Mouse (Mus musculus) heart, adult 9 months (tissue): ENCODE data around the gene Entr1.

ENCODE experiments used
- DNase-seq, 2 experiments: peaks; one replicate each; pipeline ENCODE4 v3.0.0; 2022; ENCODE audit warnings: low spot score in 2 of 2

Gene Entr1

DNA sequence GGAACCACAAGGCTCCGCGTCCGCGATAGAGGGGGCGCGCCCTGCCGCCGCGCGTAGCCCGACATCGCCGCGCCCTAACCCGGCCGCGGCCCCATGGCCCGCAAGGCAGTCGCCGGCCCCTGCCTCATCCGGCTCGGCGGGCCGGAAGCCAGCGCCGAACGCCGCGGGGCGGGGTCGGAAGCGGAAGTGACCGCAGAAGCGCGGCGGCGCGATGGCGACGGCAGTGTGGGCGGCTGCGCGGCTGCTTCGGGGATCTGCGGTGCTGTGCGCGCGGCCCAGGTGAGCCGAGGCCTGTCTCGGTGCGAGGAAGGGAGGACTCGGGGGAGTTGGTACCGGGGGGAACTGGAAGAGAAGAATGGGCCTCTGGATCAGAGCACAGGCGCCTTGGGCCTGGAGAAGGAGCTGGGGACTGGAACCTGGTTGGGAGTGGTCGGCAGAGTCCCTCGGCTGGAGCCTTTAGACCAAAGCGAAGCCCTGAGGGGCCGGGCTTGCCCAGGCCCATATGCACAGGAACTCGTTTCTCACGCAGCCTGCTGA, at the start of gene Entr1, which contains the start of gene Pmpca:
Gene Entr1 (minus strand): TSS at position 163 of the 537 bp plus-strand sequence.
Gene Pmpca (plus strand): TSS at position 186 of the 537 bp plus-strand sequence.
- peak; percentile 83 to 86 for DNase-seq

DNA sequence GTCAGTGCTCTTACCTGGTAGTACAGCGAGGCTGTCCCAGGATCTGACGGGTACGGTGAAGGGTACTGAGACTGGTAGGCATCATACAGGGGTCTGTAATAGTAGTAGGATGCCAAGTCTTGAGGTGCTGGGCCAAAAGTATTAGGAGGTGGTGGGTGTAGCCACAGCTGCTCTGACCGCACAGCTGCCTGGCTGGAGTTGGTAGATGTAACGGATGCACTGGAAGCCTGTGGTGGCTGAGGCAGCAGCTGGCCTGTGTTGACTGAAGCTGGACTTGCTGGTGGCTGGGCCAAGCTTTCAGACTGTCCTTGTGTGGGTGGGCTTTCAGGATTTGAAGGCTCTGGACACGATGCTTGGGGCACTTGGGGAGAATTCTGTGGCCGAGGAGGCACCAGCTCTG, 49.3 kb upstream of the Entr1 start:
- no peak for DNase-seq

DNA sequence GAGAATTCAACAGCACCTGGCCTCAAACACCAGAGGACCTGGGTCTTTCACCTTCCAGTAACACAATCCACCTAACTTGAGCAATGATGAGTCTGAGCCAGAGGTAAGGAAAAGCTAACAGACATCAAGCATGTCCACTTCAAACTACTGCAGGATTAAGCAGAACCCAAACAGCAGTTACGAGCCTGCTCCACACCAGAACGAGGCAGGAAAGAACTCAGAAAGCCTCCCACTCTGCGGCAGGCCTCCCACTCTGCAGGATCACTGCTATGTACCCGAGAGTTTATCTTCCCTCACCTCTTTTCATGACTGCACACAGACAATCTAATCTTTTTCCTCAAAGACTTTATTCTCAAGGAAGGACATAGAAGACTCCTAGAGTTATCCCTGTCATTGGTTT, 48.1 kb upstream of the Entr1 start:
- DNase-seq = no peak

DNA sequence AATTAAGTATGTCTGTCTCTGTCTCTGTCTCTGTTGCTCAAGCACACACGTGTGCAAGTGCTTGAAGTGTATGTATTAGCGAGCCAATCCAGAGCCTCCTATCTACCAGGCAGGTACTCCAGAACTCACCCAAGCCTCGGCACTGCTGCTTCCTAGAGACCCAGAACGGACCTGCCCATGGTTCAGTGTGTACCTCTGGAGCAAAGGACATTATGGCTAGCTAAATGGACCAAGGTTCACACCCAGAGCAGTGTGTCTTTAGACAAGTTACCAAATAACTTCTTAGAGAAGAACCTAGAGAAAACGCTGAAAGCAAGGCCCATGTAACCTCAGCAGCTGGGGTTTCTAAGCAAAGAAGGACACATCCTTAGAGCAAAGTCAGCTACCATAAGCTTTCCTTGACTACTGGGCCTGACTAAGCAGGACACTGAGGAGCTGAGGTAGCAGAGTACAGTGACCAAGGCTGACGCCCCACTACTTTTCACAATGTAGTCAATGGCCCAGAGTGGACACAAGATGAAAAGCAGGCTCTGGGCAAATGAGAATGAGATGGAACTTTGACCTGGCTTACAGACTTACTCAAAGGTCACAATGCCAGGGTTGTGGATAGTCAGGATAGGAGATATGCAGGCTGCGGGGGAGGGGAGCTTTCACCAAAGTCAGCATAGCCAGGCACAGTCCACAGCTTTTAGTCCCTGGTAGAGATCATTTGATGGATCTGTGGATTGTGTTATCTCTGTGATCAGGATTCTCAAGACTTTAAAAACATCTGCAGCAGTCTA, 45.9 kb upstream of the Entr1 start:
- no peak for DNase-seq

DNA sequence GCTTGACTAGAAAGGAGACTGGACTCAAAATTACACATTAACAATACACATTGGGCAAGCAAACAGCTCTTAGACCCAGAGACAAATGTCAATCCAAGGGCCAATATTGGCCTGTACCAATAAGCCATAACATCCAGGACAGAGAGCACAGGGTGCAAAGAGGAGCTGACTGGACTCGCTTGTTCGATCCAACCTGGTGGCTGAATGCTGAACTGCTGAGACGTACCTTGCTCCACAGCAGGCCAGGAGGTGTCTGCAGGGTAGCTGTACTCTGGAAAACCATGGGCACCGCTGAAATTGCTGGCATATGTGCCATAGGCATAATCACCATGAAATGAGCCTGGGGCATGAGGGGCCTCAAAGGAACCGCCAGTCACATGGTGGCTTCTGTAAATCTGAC, 40.7 kb upstream of the Entr1 start:
- DNase-seq = no peak

DNA sequence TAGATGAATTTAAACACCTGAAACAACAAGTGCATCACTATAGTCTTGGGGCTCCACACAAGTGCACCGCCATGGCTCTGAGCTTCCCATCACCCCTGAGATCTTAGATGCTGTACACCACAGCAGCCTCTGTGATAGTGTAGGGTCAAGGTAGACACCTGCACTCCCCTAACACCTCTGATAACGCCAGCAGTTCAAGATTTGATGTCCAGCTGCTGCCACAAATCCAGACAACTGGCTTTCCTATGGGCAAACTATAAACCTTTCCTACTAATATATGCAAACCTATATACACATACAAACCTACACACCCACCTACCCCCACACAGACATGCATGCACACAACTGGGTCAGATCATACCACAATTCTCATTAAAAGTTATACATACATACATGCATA, 35.4 kb upstream of the Entr1 start:
- DNase-seq = no peak

DNA sequence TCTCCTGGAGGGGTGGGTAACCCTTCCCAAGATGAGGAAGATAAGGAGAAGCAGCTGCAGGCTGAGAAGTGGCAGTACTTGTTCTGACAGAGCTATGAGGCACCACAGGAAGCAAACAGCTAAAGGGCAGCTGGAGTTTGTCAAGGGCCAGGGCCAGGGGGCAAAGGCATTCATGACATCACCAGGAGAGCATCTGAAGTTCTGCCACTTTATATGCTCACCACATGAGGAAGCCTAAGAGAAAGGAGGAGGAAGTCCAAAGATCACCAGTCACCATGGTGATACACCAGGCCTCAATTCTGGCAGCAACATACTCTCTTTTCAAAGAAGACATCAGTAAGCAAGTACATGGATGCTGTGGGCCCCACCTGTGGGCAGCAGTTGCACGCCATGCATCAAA, 34.0 kb upstream of the Entr1 start:
- no peak for DNase-seq

DNA sequence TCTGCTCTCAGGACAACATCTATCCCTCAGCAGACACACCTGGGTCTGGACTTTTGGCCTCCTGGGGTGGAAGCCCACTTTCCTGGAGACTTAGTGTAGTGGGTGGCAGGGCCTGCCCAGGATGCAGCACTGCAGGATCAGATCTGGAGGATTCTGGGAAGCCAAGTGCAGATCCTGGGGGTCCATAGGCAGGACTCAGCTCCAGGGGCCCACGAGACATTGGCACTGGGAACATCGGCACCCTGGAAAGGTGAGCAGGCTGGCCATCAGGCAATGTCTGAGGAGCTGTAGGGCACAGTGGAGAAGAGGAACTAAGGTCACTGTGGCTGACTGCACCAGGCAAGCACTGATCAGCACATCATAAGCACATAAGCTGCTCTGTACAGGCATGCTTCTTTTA, 32.9 kb upstream of the Entr1 start:
- no peak for DNase-seq

DNA sequence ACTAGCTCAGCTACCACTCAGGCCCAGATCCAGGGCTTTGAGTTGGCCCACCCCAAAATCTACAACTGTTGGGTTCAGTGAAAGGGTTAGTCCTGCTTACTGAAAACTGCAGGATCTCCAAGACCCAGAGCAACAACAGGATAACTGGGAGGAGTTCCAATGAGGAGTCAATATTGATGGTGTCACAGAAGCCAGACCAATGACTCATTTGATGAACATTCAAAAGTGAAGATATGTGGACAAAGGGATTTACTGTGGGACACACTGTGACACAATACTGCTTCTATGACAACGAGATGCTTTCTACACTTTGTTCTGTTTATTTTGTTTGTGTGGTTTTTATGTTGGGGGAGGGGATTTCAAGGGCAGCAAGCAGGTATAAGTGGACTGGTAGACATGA, 29.0 kb upstream of the Entr1 start:
- no peak for DNase-seq

DNA sequence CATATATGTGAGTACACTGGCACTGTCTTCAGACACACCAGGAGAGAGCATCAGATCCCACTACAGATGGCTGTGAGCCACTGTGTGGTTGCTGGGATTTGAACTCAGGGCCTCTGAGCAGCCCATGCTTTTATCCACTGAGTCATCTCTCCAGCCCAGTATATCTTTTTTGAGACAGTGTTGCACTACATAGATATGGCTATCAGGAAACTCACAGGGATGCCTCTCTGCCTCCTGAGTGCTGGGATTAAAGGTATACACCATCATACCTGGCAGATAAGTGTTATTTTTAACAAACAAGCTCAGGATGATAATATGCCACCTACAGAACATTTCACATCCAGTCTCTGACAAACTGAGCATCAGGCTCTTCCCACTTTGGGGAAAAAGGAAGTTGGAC, 27.9 kb upstream of the Entr1 start:
- no peak for DNase-seq

DNA sequence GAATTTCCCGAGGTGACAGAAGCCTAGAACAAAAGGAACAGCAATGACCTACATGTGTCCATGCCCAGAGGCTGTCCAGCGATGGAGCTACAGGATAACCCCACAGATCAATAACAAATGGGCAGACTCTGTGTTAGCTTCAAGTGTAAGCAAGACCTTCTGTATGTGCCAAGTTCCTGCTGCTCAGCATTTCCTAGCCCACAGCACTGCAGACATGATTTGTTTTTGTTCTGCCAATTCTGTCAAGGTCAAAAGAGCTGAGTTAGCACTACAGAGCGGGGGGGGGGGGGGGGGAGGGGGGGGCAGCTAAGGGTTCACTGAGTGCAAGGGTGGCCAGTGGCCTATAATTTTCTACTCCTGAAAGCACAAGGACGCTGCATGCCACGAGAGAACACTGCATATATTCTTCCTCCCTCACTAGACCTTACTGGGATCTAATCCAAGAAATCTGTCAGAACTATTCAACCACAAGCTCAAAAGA, 21.9 kb upstream of the Entr1 start:
- no peak for DNase-seq

DNA sequence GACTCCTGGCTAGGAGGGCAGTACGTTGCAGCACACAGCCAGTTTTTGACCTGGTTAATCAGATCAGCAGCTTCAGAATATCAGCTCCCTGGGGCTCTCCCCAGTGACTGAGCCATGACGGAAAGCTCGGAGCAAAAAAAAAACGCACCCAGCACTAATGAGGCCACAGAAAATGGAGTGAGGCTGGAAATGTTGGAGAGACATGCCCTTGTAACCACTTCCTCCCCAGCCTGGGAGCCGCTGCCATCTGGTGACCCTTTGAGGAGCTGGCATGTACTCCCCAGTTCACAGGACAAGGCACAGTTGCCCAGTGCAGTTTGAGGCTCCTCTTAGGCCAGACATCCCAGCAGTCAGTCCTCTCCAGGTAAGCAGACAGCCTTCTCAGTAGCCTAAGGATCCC, 21.0 kb upstream of the Entr1 start:
- DNase-seq = no peak

DNA sequence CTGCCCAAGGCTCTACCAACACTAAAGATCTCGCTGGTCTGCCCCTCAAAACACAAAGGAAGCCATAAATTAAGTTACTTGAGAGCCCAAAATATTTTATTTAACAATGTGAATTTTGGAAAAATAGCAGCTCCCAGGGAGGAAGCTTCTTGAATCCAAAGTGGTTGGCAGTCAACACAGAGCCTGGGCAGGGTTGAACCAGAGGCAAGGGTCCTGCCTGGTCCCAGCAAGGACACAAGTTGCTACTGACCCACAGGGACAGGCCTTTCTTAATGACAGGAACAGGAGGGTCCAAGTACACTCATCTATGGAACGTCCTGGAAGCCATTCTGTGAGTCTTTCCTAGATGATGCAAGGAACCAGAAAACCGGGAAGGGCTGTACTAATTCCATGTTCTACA, 20.2 kb upstream of the Entr1 start:
- peak in 1 of 2 experiments; percentile 31 for DNase-seq

DNA sequence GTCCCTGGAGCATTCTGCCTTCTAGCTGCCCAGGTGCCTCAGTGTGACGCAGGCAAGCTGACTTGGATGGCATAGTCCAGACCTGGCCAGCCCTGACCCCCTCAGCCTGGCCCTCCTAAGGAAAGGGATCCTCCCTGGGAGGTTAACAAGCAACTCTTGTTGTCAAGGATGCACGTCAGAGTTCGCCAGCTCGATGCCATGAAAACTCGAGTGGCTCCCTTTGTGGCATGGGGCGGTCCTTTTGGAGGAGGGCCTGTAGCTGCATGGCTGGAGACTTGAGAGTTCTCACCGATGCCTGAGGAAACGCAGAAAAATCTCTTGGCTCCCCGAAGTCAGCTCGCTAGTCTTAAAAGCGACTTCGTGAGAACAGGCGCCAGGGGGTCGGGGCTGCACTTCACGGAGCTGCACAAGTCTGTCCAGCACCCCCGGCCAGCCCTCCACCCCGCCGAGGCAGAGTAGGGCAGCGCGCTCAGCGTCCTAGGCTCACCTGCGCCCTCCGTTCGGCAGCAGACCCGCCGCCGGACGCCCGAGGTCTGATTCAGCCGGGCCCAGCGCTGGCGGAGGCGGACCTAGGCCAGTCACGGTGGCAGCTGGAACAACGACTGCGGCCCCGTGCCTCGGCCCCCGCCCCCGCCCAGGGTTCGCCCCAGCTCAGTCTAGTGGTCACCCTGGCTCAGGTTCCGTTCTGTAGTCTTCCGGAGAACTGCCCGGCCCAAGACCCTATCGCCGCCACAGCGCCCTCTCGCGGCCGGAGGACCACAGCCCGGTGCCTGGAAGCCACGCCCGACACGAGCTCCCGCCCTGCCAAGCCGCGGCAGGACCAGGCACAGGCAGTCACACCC, 19.6 kb upstream of the Entr1 start, which contains the start of gene Inpp5e:
Gene Inpp5e (minus strand): TSS at position 689 of the 842 bp plus-strand sequence.
- DNase-seq = peak; percentile 94 to 97

DNA sequence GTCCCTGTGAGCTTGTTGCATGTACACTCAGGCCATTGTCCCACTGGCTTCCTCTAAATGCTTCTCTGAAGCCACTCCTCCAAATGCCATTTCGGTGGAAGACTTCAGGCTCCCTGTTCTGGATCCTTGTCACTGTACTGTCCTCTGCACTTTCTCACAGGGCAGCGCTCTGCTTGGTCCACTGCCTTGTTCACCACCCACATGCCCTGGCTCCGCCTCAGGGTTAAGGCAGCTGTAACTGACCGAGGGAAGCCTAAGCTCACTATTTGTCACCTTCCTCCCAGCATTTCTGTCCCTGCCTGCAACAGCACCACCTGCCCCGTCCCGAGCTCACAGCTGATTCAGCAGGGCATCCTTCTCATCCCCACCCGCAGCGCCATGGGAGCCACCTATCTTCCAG, 14.2 kb upstream of the Entr1 start:
- DNase-seq = no peak

DNA sequence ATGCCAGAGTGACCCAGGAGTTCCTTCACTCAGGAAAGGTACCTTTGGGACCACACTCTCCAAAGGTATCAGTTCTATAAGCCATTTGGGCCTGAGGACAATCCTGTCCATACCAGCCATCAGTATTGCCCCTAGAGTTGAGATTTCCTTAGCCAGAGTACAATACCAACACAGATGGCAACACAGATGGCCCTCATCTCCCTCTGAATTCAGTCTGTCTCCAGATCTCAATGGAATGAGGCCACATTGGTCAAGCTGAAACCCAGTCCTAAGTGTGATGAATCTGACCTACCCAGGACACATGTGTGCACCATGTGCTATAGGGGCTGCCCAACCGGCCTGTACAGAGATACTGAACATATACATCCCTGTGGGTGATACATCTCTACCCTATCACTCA, 13.1 kb upstream of the Entr1 start:
- DNase-seq = no peak

DNA sequence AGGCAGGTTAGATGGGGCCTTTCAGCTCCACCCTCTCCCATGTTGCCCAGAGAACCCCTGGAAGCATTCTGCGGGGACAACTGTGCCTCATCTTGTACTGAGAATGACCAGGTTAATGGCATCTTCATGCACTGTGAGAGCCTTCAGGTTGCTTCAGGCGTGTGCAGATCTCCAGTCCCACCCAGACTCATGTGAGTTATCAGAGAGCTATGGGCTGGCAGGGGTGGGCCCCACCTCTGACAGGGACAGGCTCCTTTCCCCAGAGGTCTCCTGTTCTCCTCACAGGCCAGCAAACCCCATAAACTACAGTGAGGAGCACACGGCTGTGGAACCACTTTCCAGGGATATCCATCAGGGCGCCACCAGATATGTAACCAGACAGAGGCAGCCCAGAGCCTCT, 11.9 kb upstream of the Entr1 start:
- DNase-seq = no peak

DNA sequence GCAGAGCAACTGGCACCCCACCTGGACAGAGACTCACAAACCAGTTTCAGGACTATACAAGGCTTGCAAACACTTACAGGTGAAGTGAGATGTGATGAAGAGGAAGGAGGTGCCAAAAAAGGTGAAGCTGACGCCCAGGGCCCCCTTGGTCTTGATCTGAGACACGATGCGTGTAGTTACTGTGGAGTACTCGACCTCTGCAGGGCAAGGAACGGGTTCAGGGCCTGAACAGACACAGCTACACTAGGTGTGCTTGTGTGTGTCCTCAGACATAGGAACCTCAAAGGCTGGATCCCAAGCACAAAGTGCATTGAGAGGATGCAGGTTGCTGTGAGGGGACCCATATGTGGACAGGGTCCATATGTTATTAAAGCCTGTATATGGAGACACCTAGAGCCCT, 11.2 kb upstream of the Entr1 start:
- no peak for DNase-seq

DNA sequence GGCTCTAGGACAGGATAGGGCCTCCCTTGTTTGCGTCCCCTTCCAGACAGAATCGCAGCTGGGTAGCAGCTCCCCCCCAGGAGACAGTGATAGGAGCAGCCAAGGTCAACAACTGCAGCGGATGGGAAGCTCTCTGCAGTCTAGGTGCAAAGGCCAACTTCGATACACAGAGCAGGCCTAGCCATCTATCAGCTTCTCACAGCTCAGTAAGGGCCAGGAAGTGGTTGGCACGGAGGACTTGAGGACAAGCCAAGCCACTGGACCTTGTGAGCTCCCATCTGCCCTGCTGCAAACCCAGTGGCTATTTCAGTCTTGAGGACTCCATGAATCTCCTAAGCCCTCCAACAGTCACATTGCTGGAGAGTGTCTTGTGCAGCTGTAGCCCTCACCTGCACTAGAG, 10.5 kb upstream of the Entr1 start:
- DNase-seq = peak; percentile 70

DNA sequence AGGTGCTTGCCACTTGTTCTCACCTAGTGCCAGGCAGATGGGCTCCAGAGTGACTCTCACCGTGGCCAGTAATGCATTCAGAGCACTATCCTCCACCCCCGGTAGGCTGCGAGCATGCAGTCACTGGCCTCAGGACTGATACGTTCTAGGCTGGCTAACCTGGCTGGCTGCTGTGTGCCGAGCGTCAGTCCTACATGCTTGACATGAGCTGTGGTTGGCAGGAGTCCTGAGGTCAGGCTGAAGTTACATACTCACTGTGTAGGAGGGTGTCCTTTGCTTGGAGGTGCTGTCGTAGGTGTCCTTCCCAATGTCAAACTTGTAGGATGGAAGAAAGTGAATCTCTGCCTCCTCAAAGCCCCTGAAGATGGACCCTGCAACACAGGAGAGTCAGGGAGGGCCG, 9.9 kb upstream of the Entr1 start:
- DNase-seq = peak in 1 of 2 experiments; percentile 30

DNA sequence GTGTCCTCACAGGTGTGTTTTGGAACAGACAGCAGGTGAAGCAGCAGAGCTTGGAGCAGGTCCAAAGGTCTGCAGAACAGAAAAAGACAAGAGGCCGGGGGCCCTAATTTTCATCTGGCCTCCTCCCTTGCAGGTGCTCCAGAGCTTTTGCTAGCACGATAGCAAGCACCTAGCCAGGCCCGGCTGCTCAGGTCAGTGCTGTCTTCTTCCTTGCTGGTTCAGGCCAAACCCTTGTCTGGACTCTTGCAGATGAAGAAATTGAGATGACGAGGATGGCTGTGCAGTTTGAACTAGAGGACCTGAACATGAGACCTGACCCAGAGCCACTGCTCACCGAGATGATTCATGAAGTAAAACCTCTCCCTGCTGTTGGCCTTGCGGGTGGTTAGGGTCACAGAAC, 2.5 kb upstream of the Entr1 start:
- DNase-seq = no peak

DNA sequence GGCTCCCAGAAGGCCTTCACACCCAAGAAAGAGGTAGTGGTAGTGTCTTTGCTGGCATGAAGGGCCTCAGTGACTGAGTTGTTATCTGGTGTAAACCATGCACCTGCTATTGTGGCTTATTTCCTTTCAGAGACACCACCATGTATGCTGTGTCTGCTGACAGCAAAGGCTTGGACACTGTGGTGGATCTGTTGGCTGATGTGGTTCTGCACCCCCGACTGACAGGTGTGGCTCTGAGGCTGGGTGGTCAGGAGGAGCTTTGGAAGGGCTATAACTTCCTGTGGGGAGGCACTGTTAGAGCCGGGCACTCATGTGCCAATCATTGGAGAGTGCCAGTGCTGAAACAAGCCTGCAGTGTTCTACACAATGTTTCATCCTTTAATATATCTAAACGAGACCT, 1.8 kb upstream of the Entr1 start:
- DNase-seq = no peak
